Mouse (Mus musculus) layer of hippocampus, adult 18-20 months (tissue): ENCODE results near the gene H2-DMb1. TPM values are rescaled to one million over a fixed set of nuclear protein-coding genes. Genes with fewer than 3 reads are reported as not detected.
A peak's percentile ranks its signal among the peaks of the same experiment; 100 is the strongest.
"Not testable (repeated sequence)": the region's sequence is repeated elsewhere in the genome, so short reads cannot be mapped to it uniquely, and the experiment has no call there.

ENCODE experiments used
- DNase-seq, 2 experiments: peaks; one replicate each; pipeline ENCODE4 v3.0.0; 2022; ENCODE audit warnings: low spot score in 2 of 2
- total RNA-seq, 2 experiments: library from RNA; stranded (reverse); gene quantifications; 2 replicates each; pipeline ENCODE4 v1.2.3; 2021

Gene H2-DMb1
- total RNA-seq, 2 experiments from 2014 or later, result 3.2 to 3.8 TPM

DNA sequence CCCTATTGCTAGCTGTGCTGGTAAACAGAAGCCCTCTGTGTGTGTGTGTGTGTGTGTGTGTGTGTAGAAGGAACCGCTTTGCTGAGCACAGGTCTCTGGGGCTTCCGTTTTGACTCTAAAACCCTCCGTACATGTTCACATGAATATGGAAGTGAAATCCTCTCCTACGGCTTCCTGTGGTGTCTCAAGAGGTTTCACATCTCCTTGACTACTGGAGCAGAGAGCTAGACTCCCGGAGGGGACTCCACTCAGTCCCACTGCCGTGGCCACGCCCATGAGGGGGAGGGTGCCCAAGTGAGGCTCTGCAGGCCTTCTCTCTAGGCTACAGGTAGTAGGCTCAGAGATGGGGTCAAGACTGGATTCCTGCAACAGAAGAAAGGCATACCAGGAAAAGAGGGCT, 9.8 kb upstream of the H2-DMb1 start, which contains the start of gene H2-DMb2:
H2-DMb2 (plus strand) TSS at position 275 of the 400 bp plus-strand sequence.
- no peak for DNase-seq

DNA sequence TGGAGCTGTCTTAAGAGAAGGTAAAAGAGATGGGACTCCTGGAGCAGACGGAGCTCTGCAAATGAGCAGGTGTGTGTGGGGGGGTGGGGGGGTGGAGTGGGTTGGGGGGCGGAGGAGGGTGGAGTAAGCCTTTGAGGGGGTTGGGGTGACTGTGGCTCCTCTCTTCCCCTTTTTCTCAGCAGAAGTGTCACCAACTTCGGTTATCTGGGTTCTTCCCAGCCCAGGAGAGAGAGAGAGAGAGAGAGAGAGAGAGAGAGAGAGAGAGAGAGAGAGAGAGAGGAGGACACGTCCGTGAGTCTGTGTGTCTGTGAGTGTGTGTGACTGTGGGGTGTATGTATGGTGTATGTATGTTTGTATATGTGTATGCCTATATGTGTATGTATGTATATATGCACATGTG, 9.4 kb upstream of the H2-DMb1 start:
- DNase-seq, result no peak

DNA sequence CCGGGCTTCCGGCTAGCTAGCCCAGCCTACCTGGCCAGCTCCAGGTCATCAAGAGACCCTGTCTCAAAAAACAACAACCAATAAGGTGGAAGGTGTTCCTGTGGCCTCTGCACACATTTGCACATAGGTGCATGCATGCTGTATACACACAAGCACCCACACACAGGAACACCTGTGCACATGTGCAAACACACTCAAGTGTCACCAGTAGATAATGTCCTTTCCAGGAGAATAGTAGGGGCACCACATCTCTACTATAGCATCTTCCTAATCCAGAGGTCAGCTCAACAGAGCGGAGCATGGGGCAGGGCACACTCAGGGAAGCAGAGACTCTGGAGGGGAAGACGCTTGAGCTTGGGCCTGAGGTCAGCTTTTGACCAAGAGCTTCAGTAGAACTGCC, 8.7 kb upstream of the H2-DMb1 start:
- DNase-seq, result not testable (repeated sequence)

DNA sequence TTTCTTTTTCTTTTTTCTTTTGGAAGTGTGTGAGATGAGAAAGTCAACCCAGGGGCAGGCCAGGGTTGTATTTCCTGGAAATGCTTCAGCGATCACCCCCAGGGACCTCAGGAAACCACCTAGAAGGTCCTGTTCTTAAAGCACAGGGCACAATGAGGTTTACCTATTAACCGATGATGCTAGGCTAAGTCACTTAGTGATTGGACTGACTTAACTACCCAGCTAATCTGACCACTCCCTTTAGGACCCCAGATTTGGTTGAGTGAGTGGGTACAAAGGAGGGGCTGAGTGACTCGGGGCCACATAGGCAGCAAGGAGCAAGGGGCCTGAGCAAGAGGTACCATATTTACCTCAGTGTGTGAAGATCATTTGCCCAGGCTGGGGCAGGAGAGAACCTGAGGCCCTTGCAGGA, 7.9 kb upstream of the H2-DMb1 start:
- DNase-seq, result no peak

DNA sequence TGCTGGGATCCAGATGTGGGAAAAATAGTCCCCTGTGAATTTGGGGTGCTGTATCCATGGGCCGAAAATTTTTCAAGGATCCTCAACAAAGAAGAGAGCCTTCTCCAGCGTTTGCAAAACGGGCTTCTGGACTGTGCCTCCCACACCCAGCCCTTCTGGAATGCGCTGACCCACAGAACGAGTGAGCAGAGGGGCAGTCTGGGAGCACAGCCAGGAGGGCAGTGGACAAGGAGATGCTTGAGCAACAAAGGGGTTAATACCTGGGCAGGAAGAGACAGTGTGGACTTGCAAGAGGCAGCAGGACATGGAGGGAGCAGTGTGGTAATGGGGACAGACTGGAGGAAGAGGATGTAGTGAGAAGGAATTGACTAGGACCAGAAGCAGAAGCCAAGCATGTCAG, 2.7 kb downstream of the H2-DMb1 start:
- no peak for DNase-seq

DNA sequence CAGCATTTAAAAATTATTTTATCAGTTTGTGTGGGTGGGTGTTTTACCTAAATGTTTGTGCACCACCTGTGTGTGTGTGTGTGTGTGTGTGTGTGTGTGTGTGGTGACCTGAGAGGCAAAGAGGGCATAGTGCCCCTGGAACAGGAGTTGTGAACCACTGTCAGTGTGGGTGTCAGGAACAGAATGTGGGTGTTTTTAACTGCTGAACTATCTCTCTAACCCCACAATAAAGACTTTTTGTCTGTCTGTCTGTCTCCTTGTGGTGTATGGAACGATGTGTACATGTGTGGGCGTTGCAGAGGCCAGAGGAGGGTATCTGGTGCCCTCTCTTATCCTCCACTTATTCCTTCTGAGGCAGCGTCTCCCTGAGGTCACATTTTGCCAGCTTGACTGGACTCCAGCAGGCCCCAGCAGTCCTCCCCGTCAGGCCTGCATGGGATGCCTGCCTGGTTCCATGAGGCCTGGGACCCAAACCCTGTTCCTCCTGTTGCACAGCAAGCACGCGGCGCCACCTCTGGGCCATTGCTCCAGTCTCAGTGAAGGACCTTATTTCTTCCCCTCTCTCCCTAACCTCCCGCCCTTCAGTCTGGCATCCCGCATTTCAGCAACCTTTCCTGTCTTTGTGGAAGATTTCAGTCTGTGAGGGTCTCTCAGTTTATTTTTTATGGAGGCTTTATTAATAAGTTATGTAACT, 11.5 kb downstream of the H2-DMb1 start:
- peak in 1 of 2 experiments; percentile 30 for DNase-seq

DNA sequence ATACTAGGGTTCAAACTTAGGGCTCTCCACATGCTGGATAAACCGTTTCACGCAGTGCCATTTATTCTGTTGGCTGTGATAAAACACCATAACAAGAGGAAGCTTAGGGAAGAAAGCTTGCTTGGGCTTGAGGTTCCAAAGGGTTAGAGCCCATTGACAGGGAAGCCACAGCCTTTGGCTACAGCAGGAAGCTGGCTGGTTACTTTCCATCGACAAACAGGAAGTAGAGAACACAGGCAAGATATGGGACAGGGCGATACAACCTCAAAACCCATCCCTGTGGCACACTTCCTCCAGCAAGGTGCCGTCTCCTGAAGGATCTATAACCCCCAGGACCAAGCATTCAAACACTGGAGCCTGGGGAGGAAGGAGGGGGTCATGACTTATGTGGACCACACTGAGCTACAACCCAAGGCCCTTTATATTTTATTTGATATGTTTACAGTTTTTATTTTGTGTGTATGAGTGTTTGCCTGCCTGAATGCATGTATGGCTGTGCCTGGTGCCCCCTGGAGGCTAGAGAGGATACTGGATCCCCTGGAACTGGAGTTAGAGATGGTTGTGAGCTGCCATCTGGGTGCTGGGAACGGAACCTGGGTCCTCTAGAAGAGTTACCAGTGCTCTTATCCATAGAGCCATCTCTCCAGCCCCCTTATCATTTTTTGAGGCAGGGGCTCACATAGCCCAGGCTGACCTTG, 12.3 kb downstream of the H2-DMb1 start:
- no peak for DNase-seq

DNA sequence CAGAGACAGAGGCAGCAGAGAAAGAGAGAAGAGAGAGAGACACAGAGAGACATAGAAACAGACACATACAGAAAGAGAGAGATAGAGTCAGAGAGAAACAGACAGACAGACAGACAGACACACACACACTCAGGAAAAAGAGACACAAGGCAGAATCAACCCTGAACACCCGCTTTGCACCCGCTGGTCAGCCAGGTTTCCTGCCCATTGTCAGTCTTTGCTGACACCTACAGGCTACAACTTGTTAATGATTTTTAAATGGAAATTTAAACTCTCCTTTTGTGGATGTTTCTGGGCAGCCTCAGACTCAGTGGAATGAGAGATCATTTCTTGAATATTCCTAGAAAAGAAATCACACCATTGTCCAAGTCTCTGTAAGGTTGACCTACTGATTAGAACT, 16.4 kb downstream of the H2-DMb1 start:
- DNase-seq, result peak in 1 of 2 experiments; percentile 52

DNA sequence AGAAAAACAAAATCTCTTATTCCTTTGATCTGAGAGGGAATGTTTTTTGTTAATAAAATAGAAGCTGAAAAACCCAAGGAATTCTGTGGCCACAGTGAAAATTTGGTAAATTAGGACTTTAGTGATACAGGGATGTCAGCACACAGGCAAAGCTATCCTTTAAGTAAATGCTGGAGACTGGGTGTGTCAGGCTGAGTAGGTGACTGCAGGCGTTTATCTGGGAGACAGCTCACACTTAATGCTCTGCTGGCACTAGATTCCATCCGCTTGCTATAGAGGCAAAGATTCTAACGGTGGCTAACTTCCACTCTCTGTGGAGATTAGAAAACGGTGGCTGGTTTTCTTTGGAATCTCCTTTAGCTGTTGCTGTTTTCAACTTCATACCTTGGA, 17.6 kb downstream of the H2-DMb1 start:
- DNase-seq, result no peak

DNA sequence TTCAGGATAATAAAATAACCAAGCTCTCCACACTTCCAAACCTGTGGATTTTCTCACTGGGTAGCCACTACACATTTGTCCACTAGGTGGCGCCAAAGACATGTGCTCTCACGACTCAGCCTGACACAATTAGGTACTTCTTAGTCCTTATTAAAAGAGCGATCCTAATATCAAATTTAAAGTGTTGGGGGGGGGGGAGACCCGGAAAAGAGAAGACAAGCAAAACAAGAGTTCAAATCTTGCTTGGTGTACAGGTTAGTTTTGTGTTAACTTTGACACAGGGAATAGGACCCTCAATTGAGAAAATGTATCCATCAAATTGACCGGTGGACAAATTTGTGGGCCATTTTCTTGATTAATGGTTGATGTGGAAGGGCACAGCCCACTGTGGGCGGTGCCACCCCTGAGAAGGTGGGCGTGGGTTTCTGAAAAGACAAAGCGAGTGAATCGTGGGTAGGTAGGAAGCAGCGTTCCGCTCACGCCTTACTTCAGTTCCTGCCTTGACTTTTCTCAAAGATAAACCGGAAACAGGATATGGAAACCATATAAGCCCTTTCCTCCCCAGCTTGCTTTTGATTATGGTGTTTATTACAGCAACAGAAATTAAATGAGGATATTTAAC, 18.1 kb downstream of the H2-DMb1 start:
- peak; percentile 76 to 91 for DNase-seq

DNA sequence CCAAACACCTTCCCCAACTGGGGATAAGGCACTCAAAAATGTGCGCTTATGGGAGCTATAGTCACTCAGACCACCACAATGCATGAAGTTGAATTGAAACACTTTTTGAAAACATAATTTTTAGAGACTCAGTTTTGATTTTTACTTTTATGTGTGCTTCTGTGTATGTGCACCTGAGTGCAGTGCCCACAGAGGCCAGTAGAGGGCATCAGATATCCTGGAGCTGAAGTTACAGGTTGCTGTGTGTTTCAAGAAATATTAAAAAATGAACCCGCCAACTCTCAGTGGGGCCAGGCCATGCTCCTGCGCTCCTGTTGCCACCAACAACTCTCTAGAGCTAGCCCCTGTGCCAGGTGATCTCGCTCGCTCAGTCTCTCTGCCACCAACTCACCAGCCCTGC, 19.7 kb downstream of the H2-DMb1 start:
- DNase-seq, result no peak

DNA sequence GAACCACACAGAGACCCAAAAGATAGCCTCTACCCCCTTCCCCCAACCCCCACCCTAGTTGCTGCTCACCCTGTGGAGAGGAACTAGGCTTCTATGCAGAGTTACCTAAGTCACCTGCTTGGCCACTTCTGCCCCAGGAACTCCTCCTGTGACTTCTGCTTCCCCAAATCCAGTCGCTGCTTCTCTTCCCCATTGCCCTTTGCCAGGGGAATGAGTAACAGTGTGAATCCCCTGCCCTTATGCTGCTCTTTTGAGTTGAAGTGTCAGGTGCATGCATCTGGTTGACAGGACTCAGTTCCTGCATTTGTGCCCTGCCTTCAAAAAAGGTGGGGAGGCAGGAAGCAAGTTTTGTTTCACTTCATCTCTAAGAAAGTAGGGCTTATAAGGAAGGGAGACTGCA, 21.2 kb downstream of the H2-DMb1 start:
- no peak for DNase-seq

DNA sequence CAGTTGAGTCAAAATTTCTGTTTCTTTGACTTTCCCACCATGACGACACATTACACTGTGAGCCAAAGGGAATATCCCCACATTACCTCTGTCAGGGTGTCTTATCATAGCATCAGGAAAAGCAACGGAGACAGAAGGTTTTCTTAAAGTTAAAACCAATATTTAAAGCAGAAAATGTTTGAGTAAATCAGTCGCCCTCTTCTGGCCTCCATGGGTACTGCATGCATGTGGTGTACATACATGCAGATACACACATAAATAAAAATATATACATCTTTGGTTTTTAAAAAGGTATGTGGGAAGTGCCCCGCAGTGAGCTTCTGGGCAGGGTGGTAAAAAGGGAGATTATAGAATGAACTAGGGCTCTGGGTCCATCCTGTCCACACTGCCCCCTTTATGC, 24.3 kb downstream of the H2-DMb1 start:
- DNase-seq, result no peak

DNA sequence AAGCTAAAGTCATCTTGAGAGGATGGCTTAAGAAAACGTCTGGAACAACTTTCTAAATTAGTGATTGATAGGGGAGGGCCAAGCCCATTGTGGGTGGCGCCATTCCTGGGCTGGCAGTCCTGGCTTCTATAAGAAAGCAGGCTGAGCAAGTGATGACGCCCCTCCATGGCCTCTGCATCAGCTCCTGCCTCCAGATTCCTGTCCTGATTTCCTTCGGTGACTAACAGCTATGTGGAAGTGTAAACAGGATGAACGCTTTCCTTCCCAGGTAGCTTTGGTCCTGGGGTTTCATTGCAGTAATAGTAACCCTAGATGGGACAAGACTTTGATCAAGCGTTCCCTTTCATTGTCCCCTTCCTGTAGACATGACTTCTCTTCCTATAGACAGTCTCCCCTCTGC, 26.1 kb downstream of the H2-DMb1 start:
- DNase-seq, result no peak

DNA sequence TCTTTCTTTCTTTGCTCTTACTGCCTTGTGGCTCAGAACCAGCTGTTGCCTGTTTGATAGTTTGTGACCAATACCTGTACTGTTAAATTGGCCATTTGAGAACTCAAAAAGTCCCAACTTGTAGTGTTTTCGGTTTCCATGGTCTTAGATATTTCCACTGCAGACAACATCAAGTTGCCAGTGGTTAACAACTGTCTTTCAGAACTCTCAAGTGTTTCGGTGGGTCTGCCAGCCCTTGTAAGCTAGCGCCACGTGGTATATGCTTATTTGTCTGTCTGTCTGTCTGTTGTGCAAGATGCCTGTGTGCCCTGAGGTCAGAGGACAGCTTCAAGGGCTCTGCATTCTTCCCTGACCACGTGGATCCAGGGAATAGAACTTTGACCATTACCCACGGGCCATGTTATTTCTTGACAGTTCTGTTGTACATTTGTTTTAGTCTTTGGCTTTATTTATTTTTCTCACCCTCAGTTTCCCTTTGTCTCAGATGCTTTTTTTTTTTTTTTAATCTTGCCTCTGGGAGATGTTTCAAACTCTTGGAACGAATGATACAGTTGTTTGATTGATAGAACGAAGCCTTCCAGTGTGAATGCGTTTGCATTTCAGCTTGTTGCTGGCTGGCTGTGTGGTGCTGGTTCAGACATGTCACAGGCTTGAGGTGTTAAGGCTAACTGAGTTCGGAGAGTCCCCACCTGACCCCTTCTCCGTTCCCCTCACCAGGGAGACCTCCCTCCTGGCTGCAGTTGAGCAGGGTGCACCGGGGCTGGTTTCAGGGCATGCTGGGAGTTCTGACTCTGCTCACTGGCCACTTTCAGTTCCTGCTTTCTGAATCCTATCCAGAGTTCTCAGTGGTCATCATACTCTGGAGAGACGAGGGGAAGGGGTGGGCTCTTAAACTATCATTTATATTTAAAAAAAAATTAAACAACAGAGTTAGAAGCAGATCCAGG, 27.3 kb downstream of the H2-DMb1 start:
- no peak for DNase-seq

DNA sequence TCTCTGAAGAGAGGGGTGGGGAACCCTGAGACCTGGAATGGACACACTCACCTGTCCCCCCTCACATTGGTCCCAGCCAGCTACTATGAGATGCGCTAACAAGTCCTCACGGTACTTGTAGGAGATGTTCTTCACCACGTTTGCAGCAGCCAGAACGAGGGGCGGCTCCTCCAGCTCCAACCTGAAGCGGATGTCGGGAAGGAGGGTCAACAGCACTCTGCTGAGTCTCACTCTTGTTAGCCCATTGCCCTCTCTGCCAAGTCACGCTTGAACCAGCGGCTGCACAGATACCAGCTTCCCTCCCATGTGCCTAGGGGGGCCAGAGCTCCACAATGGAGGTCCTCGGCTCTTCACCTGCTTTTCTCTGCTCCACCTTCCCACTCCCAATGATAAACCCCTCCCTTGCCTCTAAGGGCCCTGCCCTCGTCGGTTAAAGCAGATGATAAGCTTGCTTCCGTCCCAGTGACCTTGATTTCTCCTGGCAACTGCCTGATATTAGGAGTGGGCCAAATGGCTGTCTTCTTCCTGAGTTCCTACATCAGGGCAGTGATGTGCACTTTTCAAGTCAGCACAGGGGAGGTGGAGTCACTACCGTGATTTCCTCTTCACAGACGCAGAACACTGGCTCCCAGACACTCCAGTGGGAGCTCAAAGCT, 30.8 kb downstream of the H2-DMb1 start:
- DNase-seq, result no peak

DNA sequence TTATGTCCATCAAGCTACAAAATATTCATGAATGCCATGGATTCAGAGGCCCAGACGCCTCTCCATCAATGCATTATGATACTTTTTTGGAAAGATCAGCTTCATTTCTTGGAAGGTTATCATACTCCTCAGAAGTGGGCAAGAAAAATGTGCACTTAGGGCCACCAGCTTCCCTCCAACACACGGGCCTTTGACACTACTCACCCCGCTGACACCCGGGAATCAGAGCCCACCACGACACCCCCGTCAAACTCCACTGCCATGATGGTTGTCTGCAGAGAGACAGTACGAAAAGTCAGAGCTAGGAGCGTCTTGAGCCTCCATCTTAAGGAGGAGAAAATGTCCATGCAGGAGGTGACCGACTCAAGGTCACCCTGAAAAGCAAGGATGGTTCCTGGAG, 32.7 kb downstream of the H2-DMb1 start:
- no peak for DNase-seq

DNA sequence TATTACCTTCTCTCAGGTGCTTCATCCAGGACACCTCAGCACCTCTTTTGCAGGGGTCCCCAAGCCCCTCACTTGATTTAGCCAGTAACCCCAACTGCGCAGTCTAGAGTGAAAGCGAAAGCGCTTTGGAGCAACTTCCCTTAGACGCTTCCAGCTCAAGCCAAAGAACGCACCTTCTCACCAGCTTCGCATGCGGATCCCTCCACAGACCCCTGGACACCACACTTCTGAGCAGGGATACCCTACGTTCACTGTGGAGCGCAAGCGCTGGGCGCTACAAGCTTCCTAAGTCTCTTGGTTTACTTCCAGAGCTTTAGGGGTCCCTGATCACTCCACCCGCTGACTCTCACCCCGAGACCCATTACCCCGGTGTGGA, 34.0 kb downstream of the H2-DMb1 start:
- no peak for DNase-seq

DNA sequence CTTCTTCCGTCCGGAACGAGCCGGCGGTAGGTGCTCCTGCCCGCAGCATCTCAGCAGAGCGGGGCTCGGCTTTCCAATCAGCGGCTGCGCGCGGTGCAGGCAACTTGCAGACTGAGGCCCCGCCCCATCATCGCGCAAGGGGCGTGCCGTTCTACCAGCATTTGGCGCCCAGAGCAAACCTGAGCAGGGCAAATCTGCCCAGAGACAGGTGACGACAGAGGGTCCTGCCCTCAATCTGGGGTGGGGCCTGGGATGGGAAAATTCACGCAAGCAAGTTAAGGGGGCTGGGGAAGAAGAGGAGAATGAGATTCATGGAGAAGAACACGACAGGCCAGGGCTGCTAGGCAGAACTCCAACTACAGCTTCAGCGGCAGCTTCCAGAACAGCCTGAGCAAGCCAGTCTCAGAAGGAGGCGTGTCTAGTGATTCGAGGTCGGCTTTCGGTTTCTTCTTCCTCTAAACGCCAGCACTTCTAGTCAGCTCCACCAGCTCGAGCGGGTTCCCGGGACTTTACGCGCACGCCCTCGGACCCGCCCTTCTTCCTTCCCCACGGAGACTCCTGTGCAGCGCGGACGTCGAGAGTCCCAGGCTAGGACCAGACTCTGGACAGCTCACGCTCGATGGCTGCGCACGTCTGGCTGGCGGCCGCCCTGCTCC, 34.5 kb downstream of the H2-DMb1 start, which contains the start of the genes Tap1 and Psmb9:
Tap1 (plus strand) TSS at position 293 of the 656 bp plus-strand sequence.
Psmb9 (minus strand) TSS at position 504 of the 656 bp plus-strand sequence.
- peak; percentile 93 to 98 for DNase-seq

DNA sequence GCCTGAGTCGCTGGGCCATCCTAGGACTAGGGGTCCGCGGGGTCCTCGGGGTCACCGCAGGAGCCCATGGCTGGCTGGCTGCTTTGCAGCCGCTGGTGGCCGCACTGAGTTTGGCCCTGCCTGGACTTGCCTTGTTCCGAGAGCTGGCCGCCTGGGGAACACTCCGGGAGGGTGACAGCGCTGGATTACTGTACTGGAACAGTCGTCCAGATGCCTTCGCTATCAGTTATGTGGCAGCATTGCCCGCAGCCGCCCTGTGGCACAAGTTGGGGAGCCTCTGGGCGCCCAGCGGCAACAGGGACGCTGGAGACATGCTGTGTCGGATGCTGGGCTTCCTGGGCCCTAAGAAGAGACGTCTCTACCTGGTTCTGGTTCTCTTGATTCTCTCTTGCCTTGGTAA, 35.1 kb downstream of the H2-DMb1 start:
- DNase-seq, result peak in 1 of 2 experiments; percentile 11
